Mouse (Mus musculus) heart, embryonic 11.5 days (tissue): ENCODE measurements around the gene Card11. TPM values are rescaled to one million over a fixed set of nuclear protein-coding genes. Genes with fewer than 3 reads are reported as not detected.

Experiments
- ATAC-seq: fragments of 200-750 bp; cut with Nextera tagmentation; replicated peaks from 2 replicates; pipeline ENCODE4 v1.8.0; 2017; ENCODE audit warnings: moderate library complexity; ENCODE audit not compliant: insufficient number of reproducible peaks, low FRiP score, low TSS enrichment
- H3K27ac ChIP-seq: fragments of 300-500 bp; sonication (generic); 2 replicates; pipeline ENCODE4 v1.5.1; 2014; ENCODE audit warnings: mild to moderate bottlenecking, low read depth, low read length
- H3K27me3 ChIP-seq: fragments of 300-500 bp; sonication (generic); 2 replicates; pipeline ENCODE4 v1.6.1; 2014; ENCODE audit warnings: mild to moderate bottlenecking, low read length, mixed read lengths; ENCODE audit not compliant: control insufficient read depth, insufficient read depth
- H3K36me3 ChIP-seq: fragments of 300-500 bp; sonication (generic); 2 replicates; pipeline ENCODE4 v1.6.1; 2014; ENCODE audit warnings: mild to moderate bottlenecking, low read length, moderate library complexity, mixed read lengths; ENCODE audit not compliant: control insufficient read depth, insufficient read depth
- H3K4me1 ChIP-seq: fragments of 300-500 bp; sonication (generic); 2 replicates; pipeline ENCODE4 v1.6.1; 2014; ENCODE audit warnings: low read length; ENCODE audit not compliant: control insufficient read depth, insufficient read depth
- H3K4me2 ChIP-seq: fragments of 300-500 bp; sonication (generic); 2 replicates; pipeline ENCODE4 v1.6.1; 2014; ENCODE audit warnings: mild to moderate bottlenecking, moderate library complexity
- H3K4me3 ChIP-seq: fragments of 300-500 bp; sonication (generic); 2 replicates; pipeline ENCODE4 v1.5.1; 2014; ENCODE audit warnings: low read depth, low read length
- H3K9ac ChIP-seq: fragments of 300-500 bp; sonication (generic); 2 replicates; pipeline ENCODE4 v1.6.1; 2014; ENCODE audit warnings: mild to moderate bottlenecking, low read depth, low read length, moderate library complexity
- H3K9me3 ChIP-seq: fragments of 300-500 bp; sonication (generic); replicated peaks from 2 replicates; pipeline ENCODE4 v1.6.1; 2016; ENCODE audit warnings: low read length; ENCODE audit not compliant: control insufficient read depth
- WGBS: fragments of 180-500 bp; shearing (Covaris S2); extraction: QIAGEN DNeasy Blood & Tissue Kit; methylation state at CpG from one replicate; pipeline ENCODE4 v1.1.7; 2014; ENCODE audit not compliant: insufficient replicate concordance; 5-methylcytosine and 5-hydroxymethylcytosine counted together
- microRNA-seq: library from miRNA; unstranded; fragments of <30 nt; microRNA quantifications from one replicate; pipeline ENCODE4, GENCODE M21; 2016; ENCODE audit warnings: borderline number of aligned reads
- polyA plus RNA-seq: library from polyadenylated mRNA; unstranded; fragments of >200 nt; fragmentation: Nextera tagmentation; extraction: Ambion mirVana; gene quantifications from 2 replicates; pipeline ENCODE4 v1.2.1, GENCODE M21; 2014

Gene Card11
- polyA plus RNA-seq, 1 experiment from 2014 or later = 0.06 TPM

DNA sequence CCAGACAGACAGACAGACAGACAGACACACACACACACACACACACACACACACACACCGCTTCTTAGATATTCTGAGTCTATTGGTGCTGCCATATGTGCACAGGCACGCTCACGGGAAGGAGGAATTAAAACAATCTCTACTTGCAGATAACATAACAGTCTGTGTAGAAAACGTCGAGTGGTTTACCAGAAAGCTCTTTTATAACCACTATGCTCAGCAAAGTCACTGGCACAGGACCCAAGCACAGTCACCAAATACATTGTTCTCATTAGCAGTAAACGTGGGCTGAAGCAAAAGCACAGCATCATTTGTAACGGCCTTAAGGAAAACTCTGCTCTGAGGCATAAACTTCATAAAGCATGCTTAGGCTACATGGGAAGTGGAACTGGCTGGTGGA lies 176.3 kb downstream of the Card11 start:
- no peak overlapping the region for H3K27ac ChIP-seq
- H3K4me2 ChIP-seq = no peak overlapping the region
- peaks cover 35% of the 10 kb centered on the region for H3K4me1 ChIP-seq
- no peak overlapping the region for H3K4me3 ChIP-seq
- ATAC-seq = no peak
- no peak overlapping the region for H3K9ac ChIP-seq
- H3K27me3 ChIP-seq = no peaks in the 10 kb centered on the region
- 0 out of 2 replicates have a peak, but pooled peaks cover 2% of the 10 kb centered on the region for H3K36me3 ChIP-seq
- 55% methylated on average over 7 of the region's 7 CpGs for WGBS
- no peaks in the 10 kb centered on the region for H3K9me3 ChIP-seq

DNA sequence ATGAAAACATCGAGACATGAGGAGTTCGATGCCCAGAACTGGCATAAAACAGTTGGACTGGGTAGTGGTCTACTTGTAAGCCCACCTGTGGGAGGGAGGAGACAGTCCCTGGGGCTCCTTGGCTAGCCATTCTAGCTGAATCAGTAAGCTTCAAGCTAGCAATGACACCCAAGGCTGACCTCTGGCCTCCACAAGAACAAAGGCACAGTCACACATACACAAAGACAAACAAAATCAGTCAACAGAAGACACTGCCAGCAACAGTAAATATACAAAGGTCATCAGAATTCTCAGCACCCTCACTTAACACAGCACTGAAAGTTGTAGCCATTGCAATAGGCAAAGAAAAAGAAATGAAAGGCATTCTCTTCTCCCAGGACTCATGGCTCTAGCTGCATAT lies 177.0 kb downstream of the Card11 start:
- ATAC-seq = no peak
- Histone ChIP-seq H3K9me3 (no peaks in the 10 kb centered on the region), H3K9ac (no peak overlapping the region), H3K27ac (no peak overlapping the region), H3K36me3 (0 out of 2 replicates have a peak, but pooled peaks cover 2% of the 10 kb centered on the region), H3K4me3 (no peak overlapping the region), H3K4me1 (peaks cover 29% of the 10 kb centered on the region), H3K27me3 (no peaks in the 10 kb centered on the region), H3K4me2 (no peak overlapping the region)
- WGBS = 98% methylated on average over 2 of the region's 2 CpGs

Small RNA genes within 50 kb of the gene (microRNA-seq; reads per million reads assigned to microRNA genes)
- not detected for gene Gm44385

Other genes starting within 250 kb of the Card11 start
- gene Gna12, start 170.2 kb downstream of the Card11 start, polyA plus RNA-seq = 33.1 and 34.0 TPM in 2 replicates
- 1.9 and 3.1 TPM in 2 replicates for gene Sdk1, start 240.9 kb upstream of the Card11 start, polyA plus RNA-seq